Mouse (Mus musculus): ENCODE data around the gene Hmgb1. TPM values are rescaled to one million over a fixed set of nuclear protein-coding genes. Genes with fewer than 3 reads are reported as not detected.

Hmgb1 gene
- total and polyA plus RNA-seq, 3 experiments = 227 to 899 (median 288) TPM

DNA sequence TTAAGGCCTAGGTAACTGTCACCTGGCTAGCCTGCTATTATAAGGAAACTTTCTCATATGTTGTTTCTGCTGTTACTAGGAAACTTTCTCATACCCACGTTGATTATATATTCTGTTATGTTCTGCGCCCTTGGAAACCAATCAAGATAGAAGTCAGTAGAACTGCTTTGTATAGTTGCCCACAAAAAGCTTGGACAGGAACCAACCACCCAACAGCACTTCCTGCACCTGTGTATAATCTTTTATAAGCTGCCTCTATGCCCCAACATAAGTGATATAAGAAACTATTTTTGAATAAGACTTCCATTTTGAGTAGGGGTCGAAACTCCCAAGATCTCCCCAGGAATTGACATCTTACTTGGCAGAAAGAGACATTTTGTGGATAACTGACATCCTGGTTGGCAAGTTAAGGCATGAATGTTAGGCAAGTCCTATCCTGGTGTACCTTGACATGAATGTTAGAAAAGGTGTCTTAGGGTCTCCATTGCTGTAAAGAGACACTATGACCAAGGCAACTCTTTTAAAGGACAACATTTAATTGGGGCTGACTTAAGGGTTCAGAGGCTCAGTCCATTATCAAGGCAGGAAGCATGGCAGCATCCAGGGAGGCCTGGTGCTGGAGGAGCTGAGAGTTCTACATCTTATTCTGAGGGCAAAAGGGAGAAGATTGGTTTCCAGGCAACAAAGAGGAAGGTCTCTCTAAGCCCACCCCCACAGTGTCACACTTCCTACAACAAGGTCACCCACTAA, 166.4 kb downstream of the Hmgb1 start:
- dilution Hi-C loops (cut with MboI; ENCODE audit: extremely low pct_ligation_motif_present, extremely low pct_unique_long_range_greater_than_20kb, low sequenced_read_pairs) = no loop called here
- no peaks in the 10 kb centered on the region for H3K36me3 ChIP-seq (replicated peaks in 1 of 2; ENCODE audit: control insufficient read depth in 1 of 2, insufficient read depth in 1 of 2, low read length in 1 of 2)
- peaks cover 10 to 44% of the 10 kb centered on the region in 2 experiments for H3K4me1 ChIP-seq (ENCODE audit: control insufficient read depth in 1 of 2, insufficient read depth in 2 of 2)
- H3K4me3 ChIP-seq (replicated peaks in 1 of 3; ENCODE audit: low read depth in 2 of 3, low read length in 2 of 3, poor library complexity in 1 of 3) = no peak overlapping the region
- H3K9ac ChIP-seq (ENCODE audit: insufficient read depth, low read depth) = no peak overlapping the region
- H3K9me3 ChIP-seq (replicated peaks; ENCODE audit: low read length) = no peaks in the 10 kb centered on the region
- in situ Hi-C loops (cut with MboI; ENCODE audit: low pct_ligation_motif_present, low pct_unique_long_range_greater_than_20kb, low sequenced_read_pairs) = no loop called here
- no peaks in the 10 kb centered on the region for H3K79me2 ChIP-seq (replicated peaks; ENCODE audit: control insufficient read depth, extremely low read depth, insufficient read depth, poor library complexity, severe bottlenecking)
- H3K27me3 ChIP-seq (replicated peaks) = no peaks in the 10 kb centered on the region
- no peak for TF ChIP-seq ELF1 (IDR thresholded peaks at IDR 0.05; ENCODE audit: low read depth, low read length)
- no peak for TF ChIP-seq ZMIZ1 (IDR thresholded peaks at IDR 0.05; ENCODE audit: low read depth, low read length)
- no peak for TF ChIP-seq GABPA (IDR thresholded peaks at IDR 0.05; ENCODE audit: insufficient replicate concordance, low read depth, low read length)
- TF ChIP-seq SMC3 (IDR thresholded peaks at IDR 0.05; ENCODE audit: low read depth, low read length) = no peak
- TF ChIP-seq POLR2AphosphoS2 (IDR thresholded peaks at IDR 0.05; ENCODE audit: low read depth, low read length) = no peak
- no peak for TF ChIP-seq TCF12 (IDR thresholded peaks at IDR 0.05; ENCODE audit: low read depth, low read length)
- no peak for TF ChIP-seq EP300 (IDR thresholded peaks at IDR 0.05; ENCODE audit: low read length)
- TF ChIP-seq NELFE (IDR thresholded peaks at IDR 0.05; ENCODE audit: low read depth, low read length) = no peak
- TF ChIP-seq PAX5 (IDR thresholded peaks at IDR 0.05; ENCODE audit: low read length) = no peak
- no peak for TF ChIP-seq JUN (IDR thresholded peaks at IDR 0.05; ENCODE audit: insufficient read depth, low read depth, low read length)
- TF ChIP-seq HCFC1 (IDR thresholded peaks at IDR 0.05; ENCODE audit: low read depth, low read length) = no peak
- TF ChIP-seq SIN3A (IDR thresholded peaks at IDR 0.05; ENCODE audit: low read length) = no peak
- TF ChIP-seq CHD1 (IDR thresholded peaks at IDR 0.05; ENCODE audit: low read depth, low read length) = no peak
- no peak for TF ChIP-seq MYC (IDR thresholded peaks at IDR 0.05; ENCODE audit: low read depth, low read length)
- no peak for TF ChIP-seq MAFK (IDR thresholded peaks at IDR 0.05; ENCODE audit: insufficient replicate concordance, low read length)
- TF ChIP-seq ETS1 (conservative IDR thresholded peaks at IDR 0.05; ENCODE audit: low read depth, low read length) = no peak
- TF ChIP-seq USF1 (IDR thresholded peaks at IDR 0.05; ENCODE audit: low read depth, low read length) = no peak
- no peak for TF ChIP-seq TBP (conservative IDR thresholded peaks at IDR 0.05; ENCODE audit: low read depth, low read length)
- H3K27ac ChIP-seq (ENCODE audit: insufficient read depth, low read depth) = no peak overlapping the region
- H3K4me2 ChIP-seq (ENCODE audit: insufficient read depth, low read depth, poor library complexity, severe bottlenecking) = no peak overlapping the region
- DNase-seq (ENCODE audit: extremely low read depth) = no peak

DNA sequence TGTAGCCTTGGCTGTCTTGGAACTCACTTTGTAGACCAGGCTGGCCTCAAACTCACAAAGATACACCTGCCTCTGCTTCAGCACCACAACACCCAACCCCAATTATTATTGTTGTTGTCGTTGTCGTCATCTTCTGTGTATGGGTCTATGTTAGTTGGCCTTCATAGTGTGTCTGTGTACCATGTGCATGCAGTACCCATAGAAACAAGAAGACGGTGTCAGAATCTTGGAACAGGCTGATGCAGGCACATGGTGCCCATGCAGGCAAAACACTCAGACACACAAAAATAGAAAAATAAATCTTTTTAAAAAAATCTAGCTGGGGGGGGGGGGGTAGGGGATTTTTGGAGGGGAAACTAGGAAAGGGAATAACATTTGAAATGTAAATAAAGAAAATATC, 167.1 kb downstream of the Hmgb1 start:
- H3K4me2 ChIP-seq (ENCODE audit: insufficient read depth, low read depth, poor library complexity, severe bottlenecking) = no peak overlapping the region
- no peaks in the 10 kb centered on the region for H3K79me2 ChIP-seq (replicated peaks; ENCODE audit: control insufficient read depth, extremely low read depth, insufficient read depth, poor library complexity, severe bottlenecking)
- peaks cover 0 to 1% of the 10 kb centered on the region in 2 experiments for H3K36me3 ChIP-seq (replicated peaks in 1 of 2; ENCODE audit: control insufficient read depth in 1 of 2, insufficient read depth in 1 of 2, low read length in 1 of 2)
- no peak for DNase-seq (ENCODE audit: extremely low read depth)
- no peak overlapping the region for H3K9ac ChIP-seq (ENCODE audit: insufficient read depth, low read depth)
- in situ Hi-C loops (cut with MboI; ENCODE audit: low pct_ligation_motif_present, low pct_unique_long_range_greater_than_20kb, low sequenced_read_pairs) (no loop called here), dilution Hi-C loops (cut with MboI; ENCODE audit: extremely low pct_ligation_motif_present, extremely low pct_unique_long_range_greater_than_20kb, low sequenced_read_pairs) (no loop called here)
- TF ChIP-seq SMC3 (IDR thresholded peaks at IDR 0.05; ENCODE audit: low read depth, low read length) = no peak
- TF ChIP-seq ZKSCAN1 (IDR thresholded peaks at IDR 0.05; ENCODE audit: borderline replicate concordance, low read depth, low read length) = no peak
- no peak for TF ChIP-seq USF1 (IDR thresholded peaks at IDR 0.05; ENCODE audit: low read depth, low read length)
- no peak for TF ChIP-seq CHD2 (IDR thresholded peaks at IDR 0.05; ENCODE audit: low read length)
- no peak for TF ChIP-seq GABPA (IDR thresholded peaks at IDR 0.05; ENCODE audit: insufficient replicate concordance, low read depth, low read length)
- TF ChIP-seq BHLHE40 (IDR thresholded peaks at IDR 0.05; ENCODE audit: low read depth, low read length) = no peak
- no peak for TF ChIP-seq UBTF (IDR thresholded peaks at IDR 0.05; ENCODE audit: low read depth, low read length)
- TF ChIP-seq KAT2A (IDR thresholded peaks at IDR 0.05; ENCODE audit: insufficient replicate concordance, low read length) = no peak
- no peak for TF ChIP-seq CTCF (conservative IDR thresholded peaks at IDR 0.05 in 1 of 2, IDR thresholded peaks at IDR 0.05 in 1 of 2; ENCODE audit: low read depth in 2 of 2, low read length in 2 of 2)
- no peak for TF ChIP-seq ETS1 (conservative IDR thresholded peaks at IDR 0.05; ENCODE audit: low read depth, low read length)
- no peak for TF ChIP-seq JUND (conservative IDR thresholded peaks at IDR 0.05; ENCODE audit: low read depth, low read length)
- no peak for TF ChIP-seq POLR2A (IDR thresholded peaks at IDR 0.05; ENCODE audit: low read depth, low read length)
- no peak for TF ChIP-seq MAZ (IDR thresholded peaks at IDR 0.05; ENCODE audit: low read depth, low read length)
- no peak for TF ChIP-seq MYC (IDR thresholded peaks at IDR 0.05; ENCODE audit: low read depth, low read length)
- no peak for TF ChIP-seq USF2 (conservative IDR thresholded peaks at IDR 0.05; ENCODE audit: low read depth, low read length)
- no peaks in the 10 kb centered on the region for H3K27me3 ChIP-seq (replicated peaks)
- no peak overlapping the region for H3K4me3 ChIP-seq (replicated peaks in 1 of 3; ENCODE audit: low read depth in 2 of 3, low read length in 2 of 3, poor library complexity in 1 of 3)
- peaks cover 7% of the 10 kb centered on the region for H3K9me3 ChIP-seq (replicated peaks; ENCODE audit: low read length)
- H3K4me1 ChIP-seq (ENCODE audit: control insufficient read depth in 1 of 2, insufficient read depth in 2 of 2) = peaks cover 10 to 44% of the 10 kb centered on the region in 2 experiments
- no peak overlapping the region for H3K27ac ChIP-seq (ENCODE audit: insufficient read depth, low read depth)

Measured in CH12.LX (cell line).